Mouse (Mus musculus) kidney, adult 2 months (tissue): Measurements from ENCODE around the gene Mtmr12. TPM values are rescaled to one million over a fixed set of nuclear protein-coding genes. Genes with fewer than 3 reads are reported as not detected.
"Not testable (repeated sequence)": the region's sequence is repeated elsewhere in the genome, so short reads cannot be mapped to it uniquely, and the experiment has no call there.

Experiments
- DNase-seq: peaks from one replicate; pipeline ENCODE4 v3.0.0; 2021
- H3K27ac ChIP-seq: fragments of 200-500 bp; 2 replicates; pipeline ENCODE4 v1.5.1; 2012; ENCODE audit warnings: low read depth, low read length, control low read depth, inconsistent platforms; ENCODE audit not compliant: insufficient read depth
- H3K27me3 ChIP-seq: fragments of 200-500 bp; replicated peaks from 2 replicates; pipeline ENCODE4 v1.6.1; 2012; ENCODE audit warnings: mild to moderate bottlenecking, moderate library complexity, low read length, inconsistent platforms; ENCODE audit not compliant: control insufficient read depth, insufficient read depth
- H3K36me3 ChIP-seq: fragments of 200-500 bp; 2 replicates; pipeline ENCODE4 v1.6.1; 2012; ENCODE audit warnings: mild to moderate bottlenecking, moderate library complexity, low read length, inconsistent platforms; ENCODE audit not compliant: control insufficient read depth, insufficient read depth
- H3K4me1 ChIP-seq: fragments of 200-500 bp; 2 replicates; pipeline ENCODE4 v1.6.1; 2011; ENCODE audit warnings: low read length; ENCODE audit not compliant: control insufficient read depth, insufficient read depth
- H3K4me3 ChIP-seq: fragments of 200-500 bp; 2 replicates; pipeline ENCODE4 v1.5.1; 2011; ENCODE audit warnings: mild to moderate bottlenecking, low read depth, low read length, control low read depth; ENCODE audit not compliant: insufficient read depth
- CTCF ChIP-seq: fragments of 200-500 bp; conservative IDR thresholded peaks from 2 replicates; pipeline ENCODE4 v1.5.1; 2011; ENCODE audit warnings: low read depth, mild to moderate bottlenecking, control low read depth, low read length, moderate library complexity, mixed read lengths; ENCODE audit not compliant: insufficient read depth, insufficient read length
- POLR2A ChIP-seq: fragments of 200-500 bp; IDR thresholded peaks from one replicate; pipeline ENCODE4 v1.6.1; 2011; ENCODE audit warnings: low read depth, low read length, control low read depth
- WGBS: fragments of 180-500 bp; shearing (Covaris S2); methylation state at CpG from one replicate; pipeline ENCODE4 v1.1.7; 2018; 5-methylcytosine and 5-hydroxymethylcytosine counted together
- polyA plus RNA-seq: library from polyadenylated mRNA; depleted of rRNA; stranded (reverse); fragments of >200 nt; gene quantifications from 2 replicates; pipeline ENCODE4 v1.2.3, GENCODE M21; 2012; rRNA removed

The Mtmr12 gene
- polyA plus RNA-seq: 27.3 and 28.1 TPM in 2 replicates

DNA sequence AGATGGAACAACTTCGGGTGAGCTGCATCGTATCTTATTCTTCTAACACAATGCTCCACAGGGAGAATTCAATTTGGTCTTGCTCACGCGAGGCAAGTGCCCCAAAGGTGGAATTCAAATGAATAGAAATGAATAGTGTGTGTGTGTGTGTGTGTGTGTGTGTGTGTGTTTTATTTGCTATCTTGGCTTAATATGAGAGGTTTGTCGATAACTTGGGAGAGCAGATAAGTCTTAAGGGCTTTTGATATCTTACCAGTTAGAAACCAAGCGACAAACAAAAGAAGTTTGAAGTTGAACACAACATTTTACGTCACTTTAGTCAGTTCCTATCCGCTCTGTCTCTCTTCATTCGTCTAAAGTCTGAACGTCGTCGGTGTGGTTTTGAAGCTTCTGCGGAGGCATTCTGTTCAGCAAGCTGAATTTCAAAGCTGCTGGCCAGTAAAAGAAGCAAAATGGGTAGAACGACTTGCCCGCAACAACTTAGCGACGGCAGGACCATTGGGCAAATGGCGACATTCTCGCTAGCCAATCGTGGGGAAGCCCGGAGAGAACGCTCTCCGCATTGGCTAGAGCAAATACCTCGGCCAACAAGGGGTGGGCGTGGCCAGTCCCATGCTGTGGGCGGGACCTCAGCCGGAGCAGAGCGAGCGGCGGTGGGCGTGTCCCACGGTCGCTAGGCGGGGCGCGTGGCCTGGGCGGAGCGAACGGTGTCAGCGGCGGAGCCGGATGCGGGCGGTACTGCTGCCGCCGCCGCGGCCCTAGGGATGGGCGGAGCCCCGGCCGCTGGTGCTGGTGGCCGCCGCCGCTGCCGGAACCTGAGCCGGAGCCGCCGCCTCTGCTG, at the start of gene Mtmr12:
Mtmr12 (plus strand) TSS at position 710 of the 841 bp plus-strand sequence.
- TF ChIP-seq POLR2A (peak; percentile 54), CTCF (no peak)
- peak within 1 kb of the TSS; percentile 88 for H3K27ac ChIP-seq
- peak; percentile 100 for DNase-seq
- no peaks in the 10 kb centered on the region for H3K36me3 ChIP-seq
- WGBS: under 1% methylated on average over 58 of the region's 58 CpGs
- peaks cover 49% of the 10 kb centered on the region for H3K4me1 ChIP-seq
- no peaks in the 10 kb centered on the region for H3K27me3 ChIP-seq
- peak within 1 kb of the TSS; percentile 82 for H3K4me3 ChIP-seq

GRCm38 (mm10) chr15:12178126-12178525, 26.7 kb upstream of the Mtmr12 start:
- no peak overlapping the region for H3K27ac ChIP-seq
- H3K36me3 ChIP-seq: peaks cover 5% of the 10 kb centered on the region
- peak; percentile 54 for DNase-seq
- TF ChIP-seq POLR2A (no peak), CTCF (no peak)
- WGBS: 44% methylated on average over 5 of the region's 5 CpGs
- H3K4me3 ChIP-seq: no peak overlapping the region
- H3K27me3 ChIP-seq: no peaks in the 10 kb centered on the region
- H3K4me1 ChIP-seq: no peaks in the 10 kb centered on the region

- not testable (repeated sequence) for H3K4me3 ChIP-seq, H3K4me1 ChIP-seq, DNase-seq, H3K27ac ChIP-seq, H3K36me3 ChIP-seq, H3K27me3 ChIP-seq
- 82% methylated on average over 13 of the region's 13 CpGs for WGBS
Observed at GRCm38 (mm10) chr15:12181181-12181805, 23.5 kb upstream of the Mtmr12 start.

GRCm38 (mm10) chr15:12193880-12194816, 10.7 kb upstream of the Mtmr12 start:
- Histone ChIP-seq H3K4me3 (no peak overlapping the region), H3K27ac (peak overlapping the region; percentile 88), H3K36me3 (no peaks in the 10 kb centered on the region), H3K27me3 (no peaks in the 10 kb centered on the region), H3K4me1 (peaks cover 30% of the 10 kb centered on the region)
- TF ChIP-seq CTCF (0 out of 2 replicates have a peak, but pooled peaks have one; percentile 19), POLR2A (no peak)
- WGBS: 14% methylated on average over 25 of the region's 25 CpGs
- DNase-seq: peak; percentile 94

DNA sequence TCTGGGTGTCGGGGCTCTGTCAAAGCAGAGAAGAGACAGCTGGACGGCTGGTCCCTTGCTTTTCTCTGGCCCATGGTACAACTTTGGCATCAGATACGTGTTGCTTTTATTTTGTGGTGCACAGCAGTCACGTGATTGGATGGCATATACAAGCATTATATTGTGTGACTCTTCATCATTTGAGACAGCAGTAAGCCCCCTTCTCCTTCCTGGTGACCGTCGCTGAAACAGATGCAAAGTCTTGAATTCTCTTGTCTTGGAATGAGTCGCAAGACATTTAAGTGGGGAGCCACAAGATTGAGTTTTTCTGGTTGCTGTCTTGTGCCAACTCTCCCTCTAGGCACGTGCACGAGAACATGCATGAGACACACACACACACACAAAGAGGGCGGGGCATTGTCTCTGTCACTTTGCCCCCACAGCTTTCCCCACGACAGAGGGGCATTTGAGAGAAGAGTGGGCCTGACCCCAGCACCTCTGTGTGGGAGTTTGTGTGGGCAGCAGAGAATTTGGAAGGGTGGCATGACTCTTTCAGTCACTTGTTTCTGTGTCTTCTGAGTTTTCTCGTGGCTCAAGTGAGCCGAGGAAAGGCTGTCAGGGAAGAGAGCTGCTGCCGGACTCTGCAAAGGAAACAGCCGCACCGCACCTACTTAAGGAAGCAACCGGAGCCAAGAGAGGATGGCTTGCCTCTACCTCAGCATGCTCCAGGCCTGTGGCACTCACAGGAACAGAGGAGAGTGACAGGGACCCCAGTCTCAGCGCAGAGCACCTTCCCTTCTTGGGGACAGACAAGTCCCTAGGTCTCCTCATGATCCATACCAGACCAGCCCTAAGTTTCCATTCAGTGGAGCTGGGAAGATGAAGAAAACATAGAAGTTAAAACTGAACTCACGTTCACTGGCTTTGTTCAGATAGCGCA, 9.8 kb upstream of the Mtmr12 start:
- peak; percentile 41 for DNase-seq
- H3K27ac ChIP-seq: peak overlapping the region; percentile 63

GRCm38 (mm10) chr15:12195966-12196365, 8.9 kb upstream of the Mtmr12 start:
- H3K4me1 ChIP-seq: peaks cover 39% of the 10 kb centered on the region
- no peak overlapping the region for H3K27ac ChIP-seq
- no peaks in the 10 kb centered on the region for H3K27me3 ChIP-seq
- no peaks in the 10 kb centered on the region for H3K36me3 ChIP-seq
- 85% methylated on average over 5 of the region's 6 CpGs for WGBS
- TF ChIP-seq CTCF (no peak), POLR2A (no peak)
- no peak overlapping the region for H3K4me3 ChIP-seq
- no peak for DNase-seq

More for the DNA sequence above, 9.8 kb upstream of the Mtmr12 start:
- Histone ChIP-seq H3K27me3 (no peaks in the 10 kb centered on the region), H3K4me1 (peaks cover 36% of the 10 kb centered on the region), H3K4me3 (no peak overlapping the region), H3K36me3 (no peaks in the 10 kb centered on the region)
- TF ChIP-seq CTCF (no peak), POLR2A (no peak)
- WGBS: 41% methylated on average over 20 of the region's 20 CpGs
